Mouse (Mus musculus) ES-Bruce4 (cell line): Measurements from ENCODE around the gene Olfr205. TPM values are rescaled to one million over a fixed set of nuclear protein-coding genes. Genes with fewer than 3 reads are reported as not detected.
"Not testable (repeated sequence)": the region's sequence is repeated elsewhere in the genome, so short reads cannot be mapped to it uniquely, and the experiment has no call there.

ENCODE experiments used
- H3K27ac ChIP-seq: 2 replicates; pipeline ENCODE4 v1.5.1; 2012; ENCODE audit warnings: low read length, inconsistent platforms; ENCODE audit not compliant: insufficient read depth
- H3K27me3 ChIP-seq: 2 replicates; pipeline ENCODE4 v1.6.1; 2012; ENCODE audit warnings: mild to moderate bottlenecking, low read length, inconsistent platforms; ENCODE audit not compliant: control insufficient read depth, poor library complexity, insufficient read depth, severe bottlenecking
- H3K36me3 ChIP-seq: 2 replicates; pipeline ENCODE4 v1.6.1; 2012; ENCODE audit warnings: inconsistent platforms, mild to moderate bottlenecking, low read length, moderate library complexity; ENCODE audit not compliant: control insufficient read depth, poor library complexity, insufficient read depth, severe bottlenecking
- H3K4me1 ChIP-seq: one replicate; pipeline ENCODE4 v1.8.1; 2011; ENCODE audit warnings: low read length; ENCODE audit not compliant: control insufficient read depth, insufficient read depth
- H3K4me3 ChIP-seq: 2 replicates; pipeline ENCODE4 v1.5.1; 2011; ENCODE audit warnings: low read depth, mild to moderate bottlenecking, low read length
- H3K9ac ChIP-seq: 2 replicates; pipeline ENCODE4 v1.6.1; 2012; ENCODE audit warnings: low read depth, mild to moderate bottlenecking, inconsistent platforms; ENCODE audit not compliant: poor library complexity, severe bottlenecking
- H3K9me3 ChIP-seq: replicated peaks from 2 replicates; pipeline ENCODE4 v1.6.1; 2012; ENCODE audit warnings: mild to moderate bottlenecking, low read length, inconsistent platforms; ENCODE audit not compliant: control insufficient read depth, poor library complexity, insufficient read depth, severe bottlenecking
- CTCF ChIP-seq: IDR thresholded peaks from one replicate; pipeline ENCODE4 v1.8.1; 2011; ENCODE audit warnings: low read depth, low read length
- EP300 ChIP-seq: IDR thresholded peaks from 2 replicates; pipeline ENCODE4 v1.6.1; 2011; ENCODE audit warnings: low read depth, low read length; ENCODE audit not compliant: insufficient read depth
- POLR2A ChIP-seq: IDR thresholded peaks from one replicate; pipeline ENCODE4 v1.8.1; 2011; ENCODE audit warnings: low read length; ENCODE audit not compliant: insufficient read depth
- polyA plus RNA-seq: library from polyadenylated mRNA; stranded (reverse); fragments of >200 nt; gene quantifications from 2 replicates; pipeline ENCODE4 v1.2.4, GENCODE M21; 2011; ENCODE audit warnings: low read depth; ENCODE audit not compliant: missing spikeins, insufficient read depth, insufficient read length

Olfr205 gene
- polyA plus RNA-seq: not detected in 2 replicates

DNA sequence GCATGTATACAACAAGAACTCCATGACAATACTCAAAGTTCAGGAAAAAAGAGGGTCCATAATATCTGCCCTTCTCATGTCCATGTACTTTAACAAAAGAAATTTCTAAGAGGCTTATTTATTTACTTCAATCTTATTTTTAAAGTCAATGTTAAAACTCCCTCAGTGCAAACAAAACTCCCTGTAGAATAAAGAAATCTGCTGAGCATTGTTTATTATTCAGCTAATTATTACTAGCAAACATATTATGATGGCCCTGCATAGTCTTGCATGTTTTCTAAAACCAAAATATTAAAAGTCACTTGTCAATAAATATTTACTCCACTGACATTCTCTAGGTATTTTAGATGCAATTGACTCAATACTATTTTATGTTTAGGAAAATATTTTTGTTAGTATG lies at the start of gene Olfr205:
TSS of gene Olfr205 (minus strand) at position 101 of the 400 bp plus-strand sequence.
- TF ChIP-seq POLR2A (no peak), EP300 (no peak), CTCF (no peak)
- H3K27ac ChIP-seq: no peak within 1 kb of the TSS
- no peaks in the 10 kb centered on the region for H3K36me3 ChIP-seq
- no peaks in the 10 kb centered on the region for H3K27me3 ChIP-seq
- no peaks in the 10 kb centered on the region for H3K4me1 ChIP-seq
- H3K9me3 ChIP-seq: no peaks in the 10 kb centered on the region
- no peak within 1 kb of the TSS for H3K9ac ChIP-seq
- no peak within 1 kb of the TSS for H3K4me3 ChIP-seq

DNA sequence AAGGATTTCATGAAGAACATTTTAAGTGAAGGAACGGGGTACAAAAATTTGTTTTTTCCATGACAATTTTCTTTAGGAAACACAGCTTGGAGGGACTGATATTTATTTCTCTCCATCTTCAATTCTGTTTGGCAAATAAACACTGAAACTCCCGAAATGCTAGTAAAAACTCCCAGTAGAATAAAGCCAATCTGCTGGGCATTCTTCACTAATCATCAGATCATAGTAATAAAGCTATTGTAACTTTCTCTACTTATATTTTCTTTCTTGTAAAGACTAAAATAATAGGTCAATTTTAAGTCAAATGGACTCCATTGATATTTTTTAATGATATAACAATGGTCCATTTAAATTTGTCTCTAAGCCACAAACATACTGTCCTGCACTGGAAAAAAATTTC lies 33.0 kb upstream of the Olfr205 start, which contains the start of gene Olfr209:
TSS of gene Olfr209 (minus strand) at position 101 of the 400 bp plus-strand sequence.
- Histone ChIP-seq H3K9me3 (no peaks in the 10 kb centered on the region), H3K27ac (no peak within 1 kb of the TSS), H3K9ac (no peak within 1 kb of the TSS), H3K4me1 (no peaks in the 10 kb centered on the region), H3K4me3 (no peak within 1 kb of the TSS), H3K36me3 (no peaks in the 10 kb centered on the region), H3K27me3 (no peaks in the 10 kb centered on the region)
- TF ChIP-seq POLR2A (no peak), CTCF (no peak), EP300 (no peak)

DNA sequence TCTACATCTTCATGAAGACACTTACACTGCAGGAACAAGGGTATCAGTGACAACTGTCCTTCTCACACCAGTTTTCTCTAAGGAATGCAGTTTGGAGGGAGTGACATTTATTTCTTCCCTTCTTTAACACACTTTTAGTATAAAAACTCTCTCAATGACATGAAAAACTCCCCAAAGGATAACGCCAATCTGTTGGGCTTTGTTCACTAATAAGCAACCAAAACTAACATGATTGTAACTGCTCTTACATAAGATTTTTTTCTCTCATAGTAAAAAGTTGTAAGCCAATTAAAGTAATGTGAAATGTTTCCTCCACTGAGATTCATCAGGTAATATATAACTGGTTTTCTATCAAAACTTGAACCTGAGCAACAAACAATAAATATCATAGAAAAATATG lies 18.2 kb upstream of the Olfr205 start, which contains the start of gene Olfr206:
TSS of gene Olfr206 (minus strand) at position 101 of the 400 bp plus-strand sequence.
- no peaks in the 10 kb centered on the region for H3K9me3 ChIP-seq
- no peaks in the 10 kb centered on the region for H3K4me1 ChIP-seq
- no peaks in the 10 kb centered on the region for H3K27me3 ChIP-seq
- no peak for TF ChIP-seq EP300
- TF ChIP-seq CTCF: no peak
- TF ChIP-seq POLR2A: no peak
- H3K4me3 ChIP-seq: no peak within 1 kb of the TSS
- no peak within 1 kb of the TSS for H3K27ac ChIP-seq
- H3K9ac ChIP-seq: no peak within 1 kb of the TSS
- H3K36me3 ChIP-seq: no peaks in the 10 kb centered on the region

- not testable (repeated sequence) for H3K36me3 ChIP-seq, H3K27ac ChIP-seq, H3K4me1 ChIP-seq, H3K9me3 ChIP-seq, H3K27me3 ChIP-seq, H3K9ac ChIP-seq, H3K4me3 ChIP-seq
Observed at GRCm38 (mm10) chr16:59323262-59323661, 7.7 kb downstream of the Olfr205 start.

GRCm38 (mm10) chr16:59318148-59318547 lies 12.8 kb downstream of the Olfr205 start, which contains the start of gene Olfr204:
Gene Olfr204 (minus strand): TSS chr16:59318248.
- no peaks in the 10 kb centered on the region for H3K4me1 ChIP-seq
- H3K27me3 ChIP-seq: no peaks in the 10 kb centered on the region
- no peak within 1 kb of the TSS for H3K4me3 ChIP-seq
- H3K9ac ChIP-seq: no peak within 1 kb of the TSS
- no peak within 1 kb of the TSS for H3K27ac ChIP-seq
- H3K36me3 ChIP-seq: no peaks in the 10 kb centered on the region
- TF ChIP-seq POLR2A (no peak), EP300 (no peak), CTCF (no peak)
- H3K9me3 ChIP-seq: no peaks in the 10 kb centered on the region

- no peaks in the 10 kb centered on the region for H3K4me1 ChIP-seq
- H3K9me3 ChIP-seq: no peaks in the 10 kb centered on the region
- no peak within 1 kb of the TSS for H3K9ac ChIP-seq
- H3K4me3 ChIP-seq: no peak within 1 kb of the TSS
- no peak within 1 kb of the TSS for H3K27ac ChIP-seq
- TF ChIP-seq POLR2A (no peak), EP300 (no peak), CTCF (no peak)
- H3K36me3 ChIP-seq: no peaks in the 10 kb centered on the region
- no peaks in the 10 kb centered on the region for H3K27me3 ChIP-seq
Observed at GRCm38 (mm10) chr16:59298581-59298980, 32.4 kb downstream of the Olfr205 start, which contains the start of gene Olfr203. Gene Olfr203 (plus strand): TSS chr16:59298881.

GRCm38 (mm10) chr16:59287576-59287975 lies 43.4 kb downstream of the Olfr205 start:
- not testable (repeated sequence) for H3K4me1 ChIP-seq, H3K9me3 ChIP-seq, H3K4me3 ChIP-seq, H3K27ac ChIP-seq, H3K27me3 ChIP-seq, H3K36me3 ChIP-seq, H3K9ac ChIP-seq
